Mouse (Mus musculus) ovary, adult 18-20 months (tissue): ENCODE measurements at regions not wholly inside any gene's neighbourhood (a gene's known extent, or its start where the extent isn't known, plus 50 kb on each side); places are given as distances from the start of the nearest gene placed in this dataset.

Experiments
- DNase-seq: peaks from one replicate; pipeline ENCODE4 v3.0.0; 2022; ENCODE audit warnings: low spot score, mixed read lengths

DNA sequence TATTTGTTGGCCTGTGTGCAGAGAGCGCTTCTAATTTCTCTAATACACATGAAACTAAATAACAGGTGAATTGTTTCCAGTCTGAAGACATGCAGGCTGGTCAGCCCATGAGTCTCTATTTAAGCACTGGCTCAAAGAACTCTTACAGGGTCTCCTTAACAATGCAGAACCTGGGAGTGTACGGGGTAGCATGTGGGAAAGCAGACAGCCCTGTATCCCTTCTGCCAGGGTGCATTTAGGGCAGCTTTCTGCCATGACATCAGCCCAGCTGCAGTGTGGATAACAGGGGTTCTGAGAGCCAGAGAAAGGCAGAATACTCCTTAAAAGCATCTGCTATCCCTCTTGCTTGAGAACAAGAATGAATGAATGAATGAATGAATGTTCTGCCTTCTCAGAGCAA lies 164.7 kb downstream of the Grb14 start:
- DNase-seq: no peak

DNA sequence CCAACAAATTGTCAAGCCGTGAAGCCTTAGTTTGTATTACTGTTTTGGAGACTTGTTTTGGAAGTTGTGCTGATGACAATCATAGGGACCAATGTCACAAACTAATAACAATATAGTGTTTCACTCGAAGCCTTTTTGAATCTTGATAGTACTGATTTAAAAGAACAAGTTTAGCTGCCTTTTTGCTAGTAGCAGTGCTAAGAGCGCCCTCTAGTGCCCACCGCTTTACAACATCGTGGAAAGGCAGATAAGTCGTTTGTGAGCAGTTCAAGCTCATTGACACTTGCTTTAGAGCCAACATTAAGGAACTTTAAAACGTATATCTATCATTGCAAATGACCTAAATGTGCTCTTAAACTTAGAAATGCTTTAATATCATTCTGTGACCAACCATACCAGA lies 170.9 kb downstream of the Grb14 start:
- peak; percentile 26 for DNase-seq

DNA sequence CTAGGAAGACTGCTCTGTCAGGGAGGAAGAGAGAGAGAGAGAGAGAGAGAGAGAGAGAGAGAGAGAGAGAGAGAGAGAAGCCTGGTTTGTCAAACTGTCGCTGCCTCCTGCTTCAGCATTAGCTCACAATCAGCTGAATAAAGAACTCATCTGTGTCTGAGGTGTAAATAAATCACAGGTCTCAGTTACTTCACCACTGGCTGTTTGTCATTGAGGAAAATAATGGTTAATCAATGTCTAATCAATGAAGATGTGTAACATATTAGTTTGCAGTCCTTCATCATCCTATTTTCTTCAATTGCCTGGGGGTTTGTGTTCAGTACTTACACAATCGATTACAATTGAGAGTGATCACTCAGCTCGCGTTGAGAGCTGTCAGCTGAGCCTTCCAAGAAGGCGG lies 171.9 kb downstream of the Grb14 start:
- no peak for DNase-seq

DNA sequence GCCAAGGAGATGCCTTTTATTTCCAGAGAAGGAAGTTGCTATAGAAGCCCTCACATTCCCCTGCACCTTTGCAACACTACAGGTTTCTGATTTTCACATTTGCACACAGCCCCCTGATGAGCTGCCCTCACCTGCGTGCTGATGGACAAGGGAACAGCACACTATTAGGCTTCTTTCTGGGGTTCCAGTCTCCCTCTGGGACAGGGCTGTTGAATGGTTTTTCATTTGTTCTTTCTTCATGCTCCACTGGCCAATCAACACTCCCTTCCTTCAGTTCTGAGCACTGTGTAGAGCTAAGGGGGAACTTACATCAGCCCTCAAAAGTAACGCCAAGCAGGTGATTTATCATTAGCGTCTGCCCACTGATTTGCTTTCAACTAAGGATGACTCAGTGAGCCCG lies 173.7 kb downstream of the Grb14 start:
- DNase-seq: no peak

DNA sequence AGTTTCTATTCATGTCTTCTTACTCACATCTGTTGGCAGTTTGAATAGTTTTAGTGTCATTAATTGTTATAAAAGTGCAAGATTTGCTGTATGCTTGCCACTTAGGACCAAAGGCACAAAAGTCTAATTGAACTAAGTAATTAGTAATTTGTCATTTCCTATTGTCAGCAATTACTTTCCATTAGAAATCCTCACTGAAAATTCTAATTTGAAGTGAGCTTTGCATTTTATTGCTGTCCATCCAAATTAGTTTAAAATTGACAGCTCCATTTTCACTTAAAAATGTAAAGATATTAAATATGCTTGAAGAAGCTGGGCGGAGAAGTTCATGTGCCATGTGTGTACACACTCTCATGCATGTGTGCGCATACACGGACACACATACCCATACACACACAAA lies 174.1 kb downstream of the Grb14 start:
- DNase-seq: no peak

DNA sequence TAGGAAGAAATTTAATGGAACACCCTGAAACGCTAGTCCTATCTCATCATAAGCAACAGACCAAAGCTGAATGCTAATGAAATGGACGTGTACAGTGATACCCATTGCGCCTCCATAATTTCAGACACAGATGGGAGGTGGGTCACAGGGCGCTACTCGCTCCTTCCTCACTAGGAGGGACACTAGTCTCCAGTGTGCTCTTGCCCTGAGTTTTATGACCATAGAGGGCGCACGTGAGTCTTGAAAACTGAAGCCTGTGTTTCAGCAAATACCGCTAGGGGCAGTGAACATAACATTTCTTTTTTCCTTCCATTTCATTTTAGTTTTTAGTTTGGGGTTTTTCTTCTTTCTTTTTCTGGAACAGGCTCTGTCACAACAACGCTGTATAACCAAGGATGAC lies 200.3 kb downstream of the Grb14 start:
- DNase-seq: no peak

DNA sequence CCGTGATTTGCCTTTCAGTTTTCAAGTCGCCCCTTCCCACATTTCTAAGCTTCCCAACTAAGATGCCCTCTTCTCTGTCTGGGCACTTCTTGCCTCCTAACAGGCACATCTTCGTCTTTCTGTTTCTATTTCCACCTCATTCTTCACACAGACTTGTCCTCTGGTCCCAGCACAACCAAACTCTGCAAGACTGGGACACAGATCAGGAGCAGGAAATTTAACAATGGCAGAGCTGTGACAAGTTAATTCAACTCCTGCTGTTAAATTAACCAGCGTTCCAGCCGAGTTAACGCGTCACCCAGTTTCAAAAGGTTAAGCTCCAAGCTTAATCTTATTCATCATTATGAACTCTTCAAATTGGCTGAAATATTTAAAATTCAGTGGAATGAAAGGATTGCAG lies 200.9 kb downstream of the Grb14 start:
- no peak for DNase-seq

DNA sequence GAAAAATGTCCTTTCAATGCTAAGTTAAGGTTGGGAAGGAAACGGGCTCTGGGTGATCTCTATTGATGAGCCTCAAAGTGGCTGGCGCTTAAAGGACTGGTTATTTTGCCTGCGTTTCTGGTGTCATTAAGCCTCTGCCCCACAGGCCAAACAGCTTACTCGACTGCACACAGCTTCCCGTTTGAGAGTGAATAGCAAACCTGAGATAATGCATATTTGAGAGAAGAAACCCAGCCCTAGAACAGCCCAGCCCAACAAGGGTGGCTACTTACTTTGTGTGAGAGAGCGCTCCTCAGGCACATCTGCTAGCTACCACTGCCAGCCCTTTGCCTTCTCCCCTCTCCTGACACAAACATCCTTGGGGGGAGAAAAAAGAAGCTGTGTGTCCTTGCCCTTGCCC lies 201.7 kb downstream of the Grb14 start:
- DNase-seq: no peak

DNA sequence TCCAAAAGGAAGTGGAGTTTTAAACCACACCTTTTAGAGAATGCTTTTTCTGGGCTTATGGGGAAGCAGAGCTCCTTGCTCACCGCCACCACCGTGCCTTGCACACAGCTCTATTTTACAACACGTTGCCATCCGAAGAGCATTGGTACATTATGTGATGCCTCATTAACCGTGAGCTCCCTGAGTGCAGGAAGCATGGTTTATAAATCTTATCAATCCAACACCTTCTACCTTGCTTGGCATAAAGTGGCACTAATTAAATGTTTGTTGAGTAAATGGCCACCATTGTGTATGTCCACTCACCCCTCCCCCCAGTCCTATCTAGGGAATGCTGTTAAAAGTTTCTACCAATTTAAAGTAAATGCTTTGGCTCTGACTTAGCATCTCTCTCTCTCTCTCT lies 206.6 kb downstream of the Grb14 start:
- DNase-seq: no peak
